Comparison of ENCODE assay signal across 9 mouse cellular contexts in the genomic region with DNA sequence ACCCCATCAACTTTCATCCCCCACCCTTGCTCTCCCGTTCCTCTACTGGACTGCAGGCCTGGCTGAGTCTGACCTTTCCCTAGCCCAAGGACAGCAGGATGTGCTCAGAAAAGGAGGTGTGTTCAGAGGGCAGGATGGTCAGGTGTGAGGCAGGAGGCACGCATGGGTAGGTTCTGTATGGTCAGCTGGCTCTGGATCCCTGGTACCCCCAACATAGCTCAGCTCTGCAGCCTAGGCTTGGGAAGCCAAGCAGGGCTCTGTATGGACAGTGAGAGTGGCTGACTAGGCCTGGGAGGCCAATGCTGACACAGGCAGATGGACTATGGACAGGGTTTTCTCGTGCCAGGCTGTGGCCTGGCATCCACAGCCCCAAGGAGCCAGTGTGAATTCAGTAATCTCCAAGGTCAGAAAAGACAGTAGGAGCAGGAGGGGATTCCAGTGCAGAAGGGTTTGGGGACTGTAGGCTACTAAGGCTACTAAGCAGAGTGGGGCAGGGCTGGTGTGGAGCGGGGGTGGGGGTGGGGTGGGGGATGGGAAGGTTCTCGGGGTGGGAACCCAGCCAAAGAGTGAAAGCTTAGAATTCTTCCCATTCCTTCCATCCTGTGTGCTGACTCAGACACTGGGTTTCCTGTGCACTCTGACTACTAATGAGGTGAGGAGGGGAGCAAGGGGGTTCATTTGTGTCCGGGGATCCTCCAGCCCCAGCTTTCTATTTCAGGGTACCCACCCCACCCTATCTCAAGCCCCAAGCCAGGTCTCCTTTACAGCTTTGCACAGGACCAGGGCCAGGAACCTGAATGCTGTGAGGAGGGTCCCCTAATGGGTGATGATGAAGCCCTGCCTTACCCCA. TPM values are rescaled to one million over a fixed set of nuclear protein-coding genes. Genes with fewer than 3 reads are reported as not detected.
A peak's percentile ranks its signal among the peaks of the same experiment; 100 is the strongest.
DNase-seq lines count a peak whose midpoint lies in the region; ATAC-seq and TF ChIP-seq lines count a peak whose summit lies in the region.
"Had no signal": no experiment of that assay in that cellular context is flagged by ENCODE, and none has a peak within 500 bp of the region (broad histone marks: within the 10 kb centered on the region; RNA-seq: fewer than 3 reads in every experiment).

No protein-coding gene starts in this region.

- H3K4me2 ChIP-seq in heart, embryonic 15.5 days, result no peak overlapping the region
- H3K4me2 ChIP-seq in embryonic facial prominence, embryonic 13.5 days, result no peak overlapping the region
- H3K4me2 ChIP-seq in kidney, postnatal 0 days (ENCODE audit: low read length), result no peak overlapping the region

- H3K4me3 ChIP-seq in heart, embryonic 15.5 days, result no peak overlapping the region
- no peak overlapping the region for H3K4me3 ChIP-seq in embryonic facial prominence, embryonic 13.5 days
- H3K4me3 ChIP-seq in kidney, postnatal 0 days (replicated peaks; ENCODE audit: low read depth, low read length), result no peak overlapping the region

- TF ChIP-seq CTCF in kidney, postnatal 0 days (IDR thresholded peaks at IDR 0.05; ENCODE audit: low read depth), result no peak

- no peaks in the 10 kb centered on the region for H3K27me3 ChIP-seq in heart, embryonic 15.5 days
- no peaks in the 10 kb centered on the region for H3K27me3 ChIP-seq in embryonic facial prominence, embryonic 13.5 days
- no peaks in the 10 kb centered on the region for H3K27me3 ChIP-seq in kidney, postnatal 0 days (ENCODE audit: insufficient read depth, low read length)

- peak; percentile 32 for ATAC-seq in heart, embryonic 15.5 days (replicated peaks; ENCODE audit: insufficient number of reproducible peaks, insufficient read depth, low FRiP score, low read depth)
- no peak for ATAC-seq in embryonic facial prominence, embryonic 13.5 days (ENCODE audit: insufficient number of reproducible peaks, insufficient read depth, low FRiP score, low TSS enrichment, low read depth)
- ATAC-seq in kidney, postnatal 0 days (replicated peaks; ENCODE audit: low FRiP score, low read depth), result peak; percentile 86

- intact Hi-C loops in heart, postnatal 10 days (cut with DNase I), result no loop called here

- H3K9me3 ChIP-seq in heart, embryonic 15.5 days (replicated peaks), result no peaks in the 10 kb centered on the region
- no peaks in the 10 kb centered on the region for H3K9me3 ChIP-seq in embryonic facial prominence, embryonic 13.5 days
- H3K9me3 ChIP-seq in kidney, postnatal 0 days (replicated peaks; ENCODE audit: low read length), result no peaks in the 10 kb centered on the region

- no peak overlapping the region for H3K9ac ChIP-seq in heart, embryonic 15.5 days
- no peak overlapping the region for H3K9ac ChIP-seq in embryonic facial prominence, embryonic 13.5 days
- H3K9ac ChIP-seq in kidney, postnatal 0 days (ENCODE audit: low read depth, low read length), result no peak overlapping the region

- DNase-seq in heart, postnatal 10 days, result no peak
- DNase-seq in NIH3T3 (ENCODE audit: low read depth), result peak; percentile 76
- DNase-seq in kidney, postnatal 0 days (ENCODE audit: low spot score), result peak; percentile 49
- no peak for DNase-seq in thymus, postnatal 14 days
- no peak for DNase-seq in neural tube, embryonic 10.5 days (ENCODE audit: extremely low spot score, low spot score)
- no peak for DNase-seq in urinary bladder, postnatal 36 days (ENCODE audit: low spot score in 2 of 2)
- DNase-seq: gastrocnemius, postnatal 25 days had no signal

- peaks cover 51% of the 10 kb centered on the region for H3K4me1 ChIP-seq in heart, embryonic 15.5 days (replicated peaks)
- peaks cover 36% of the 10 kb centered on the region for H3K4me1 ChIP-seq in embryonic facial prominence, embryonic 13.5 days
- H3K4me1 ChIP-seq in kidney, postnatal 0 days (replicated peaks; ENCODE audit: insufficient read depth, low read length), result peaks cover 44% of the 10 kb centered on the region

- 25% methylated on average over 6 of the region's 6 CpGs for WGBS in heart, embryonic 15.5 days
- WGBS in embryonic facial prominence, embryonic 13.5 days, result 53% methylated on average over 6 of the region's 6 CpGs
- WGBS in kidney, postnatal 0 days, result 29% methylated on average over 6 of the region's 6 CpGs

- peak overlapping the region; percentile 75 for H3K27ac ChIP-seq in heart, embryonic 15.5 days
- H3K27ac ChIP-seq in embryonic facial prominence, embryonic 13.5 days, result 0 out of 2 replicates have a peak overlapping the region, but pooled peaks have one; percentile 16
- H3K27ac ChIP-seq in kidney, postnatal 0 days, result peak overlapping the region; percentile 82

- H3K36me3 ChIP-seq in heart, embryonic 15.5 days, result no peaks in the 10 kb centered on the region
- H3K36me3 ChIP-seq in embryonic facial prominence, embryonic 13.5 days, result no peaks in the 10 kb centered on the region
- H3K36me3 ChIP-seq in kidney, postnatal 0 days (ENCODE audit: insufficient read depth, low read length), result no peaks in the 10 kb centered on the region

RNA-seq across cellular contexts. Expression of gene Pim3, which starts 7.6 kb away (rescaled TPM):
- polyA plus RNA-seq in heart, embryonic 15.5 days (2015; fragmentation: Nextera tagmentation; extraction: Ambion mirVana), result 61.4 and 71.9 TPM in 2 replicates
- total RNA-seq in heart, postnatal 10 days (2021), result 10 to 100 TPM; 49.8 to 85.5 TPM
- 48.7 and 52.9 TPM in 2 replicates for polyA plus RNA-seq in embryonic facial prominence, embryonic 13.5 days (2015; fragmentation: Nextera tagmentation; extraction: Ambion mirVana)
- polyA plus RNA-seq in kidney, postnatal 0 days (2015; fragmentation: Nextera tagmentation; extraction: Ambion mirVana), result 83.4 and 88.6 TPM in 2 replicates

RNA-seq across cellular contexts. Expression of gene Creld2, which starts 34.9 kb away (rescaled TPM):
- polyA plus RNA-seq in heart, embryonic 15.5 days (2015; fragmentation: Nextera tagmentation; extraction: Ambion mirVana), result 47.5 and 62.1 TPM in 2 replicates
- 10 to 100 TPM; 16.8 to 20.3 TPM for total RNA-seq in heart, postnatal 10 days (2021)
- 74.7 and 87.3 TPM in 2 replicates for polyA plus RNA-seq in embryonic facial prominence, embryonic 13.5 days (2015; fragmentation: Nextera tagmentation; extraction: Ambion mirVana)
- 79.0 and 89.8 TPM in 2 replicates for polyA plus RNA-seq in kidney, postnatal 0 days (2015; fragmentation: Nextera tagmentation; extraction: Ambion mirVana)

RNA-seq across cellular contexts. Expression of gene Alg12, which starts 35.2 kb away (rescaled TPM):
- polyA plus RNA-seq in heart, embryonic 15.5 days (2015; fragmentation: Nextera tagmentation; extraction: Ambion mirVana), result 8.6 and 11.2 TPM in 2 replicates
- 1 to 10 TPM; 8.6 to 8.8 TPM for total RNA-seq in heart, postnatal 10 days (2021)
- 11.2 and 12.2 TPM in 2 replicates for polyA plus RNA-seq in embryonic facial prominence, embryonic 13.5 days (2015; fragmentation: Nextera tagmentation; extraction: Ambion mirVana)
- 9.8 and 11.2 TPM in 2 replicates for polyA plus RNA-seq in kidney, postnatal 0 days (2015; fragmentation: Nextera tagmentation; extraction: Ambion mirVana)

Comparison
In these comparisons a context has a peak if more than half of its experiments do, and no peak if none do; other contexts are left out.
1. H3K27ac ChIP-seq: peak in every context shown above with its lines; median percentile 82 in kidney, postnatal 0 days; 75 in heart, embryonic 15.5 days; 16 in embryonic facial prominence, embryonic 13.5 days.
2. DNase-seq: peak in NIH3T3 (single experiment) and kidney, postnatal 0 days (single experiment); none in heart, postnatal 10 days (0 of 2), thymus, postnatal 14 days (single experiment), neural tube, embryonic 10.5 days (single experiment) and urinary bladder, postnatal 36 days (0 of 2).